Mouse (Mus musculus) liver, postnatal 0 days (tissue): ENCODE results near the gene Tbxa2r. TPM values are rescaled to one million over a fixed set of nuclear protein-coding genes. Genes with fewer than 3 reads are reported as not detected.

Source experiments
- ATAC-seq: fragments of 200-750 bp; cut with Nextera tagmentation; 2 replicates; pipeline ENCODE4 v1.8.0; 2017; ENCODE audit warnings: mild to moderate bottlenecking, moderate library complexity
- DNase-seq: peaks from one replicate; pipeline ENCODE4 v3.0.0-alpha.2; 2016
- H3K27ac ChIP-seq: fragments of 300-500 bp; sonication (generic); 2 replicates; pipeline ENCODE4 v1.5.1; 2014; ENCODE audit warnings: antibody characterized with exemption, moderate library complexity, mild to moderate bottlenecking, low read depth
- H3K27me3 ChIP-seq: fragments of 300-500 bp; sonication (generic); 2 replicates; pipeline ENCODE4 v1.6.1; 2014; ENCODE audit warnings: low read length, control low read depth, mixed read lengths; ENCODE audit not compliant: insufficient read depth
- H3K36me3 ChIP-seq: fragments of 300-500 bp; sonication (generic); replicated peaks from 2 replicates; pipeline ENCODE4 v1.6.1; 2014; ENCODE audit warnings: mild to moderate bottlenecking, control low read depth, low read length, moderate library complexity, mixed read lengths; ENCODE audit not compliant: insufficient read depth
- H3K4me1 ChIP-seq: fragments of 300-500 bp; sonication (generic); 2 replicates; pipeline ENCODE4 v1.6.1; 2014; ENCODE audit warnings: antibody characterized with exemption, mild to moderate bottlenecking, control low read depth; ENCODE audit not compliant: insufficient read depth
- H3K4me2 ChIP-seq: fragments of 300-500 bp; sonication (generic); 2 replicates; pipeline ENCODE4 v1.6.1; 2014; ENCODE audit warnings: low read depth, mild to moderate bottlenecking, low read length, moderate library complexity, mixed read lengths
- H3K4me3 ChIP-seq: fragments of 300-500 bp; sonication (generic); 2 replicates; pipeline ENCODE4 v1.5.1; 2014; ENCODE audit warnings: low read depth, low read length
- H3K9ac ChIP-seq: fragments of 300-500 bp; sonication (generic); replicated peaks from 2 replicates; pipeline ENCODE4 v1.6.1; 2014; ENCODE audit warnings: mild to moderate bottlenecking, moderate library complexity
- H3K9me3 ChIP-seq: fragments of 300-500 bp; sonication (generic); 2 replicates; pipeline ENCODE4 v1.6.1; 2016; ENCODE audit warnings: mild to moderate bottlenecking, control low read depth, low read length, mixed read lengths
- CTCF ChIP-seq: sonication (generic); IDR thresholded peaks from 2 replicates; pipeline ENCODE4 v1.5.1; 2016; ENCODE audit warnings: antibody characterized with exemption, low read depth
- EP300 ChIP-seq: IDR thresholded peaks from 2 replicates; pipeline ENCODE4 v1.6.1; 2016; ENCODE audit warnings: antibody characterized with exemption, low read depth, mild to moderate bottlenecking
- WGBS: fragments of 180-500 bp; shearing (Covaris S2); extraction: QIAGEN DNeasy Blood & Tissue Kit; methylation state at CpG from one replicate; pipeline ENCODE4 v1.1.7; 2014; ENCODE audit not compliant: insufficient replicate concordance; 5-methylcytosine and 5-hydroxymethylcytosine counted together
- polyA plus RNA-seq: library from polyadenylated mRNA; unstranded; fragments of >200 nt; fragmentation: Nextera tagmentation; extraction: Ambion mirVana; gene quantifications from 2 replicates; pipeline ENCODE4 v1.2.1, GENCODE M21; 2015

Tbxa2r gene
- polyA plus RNA-seq, 1 experiment from 2014 or later = 5.4 TPM

DNA sequence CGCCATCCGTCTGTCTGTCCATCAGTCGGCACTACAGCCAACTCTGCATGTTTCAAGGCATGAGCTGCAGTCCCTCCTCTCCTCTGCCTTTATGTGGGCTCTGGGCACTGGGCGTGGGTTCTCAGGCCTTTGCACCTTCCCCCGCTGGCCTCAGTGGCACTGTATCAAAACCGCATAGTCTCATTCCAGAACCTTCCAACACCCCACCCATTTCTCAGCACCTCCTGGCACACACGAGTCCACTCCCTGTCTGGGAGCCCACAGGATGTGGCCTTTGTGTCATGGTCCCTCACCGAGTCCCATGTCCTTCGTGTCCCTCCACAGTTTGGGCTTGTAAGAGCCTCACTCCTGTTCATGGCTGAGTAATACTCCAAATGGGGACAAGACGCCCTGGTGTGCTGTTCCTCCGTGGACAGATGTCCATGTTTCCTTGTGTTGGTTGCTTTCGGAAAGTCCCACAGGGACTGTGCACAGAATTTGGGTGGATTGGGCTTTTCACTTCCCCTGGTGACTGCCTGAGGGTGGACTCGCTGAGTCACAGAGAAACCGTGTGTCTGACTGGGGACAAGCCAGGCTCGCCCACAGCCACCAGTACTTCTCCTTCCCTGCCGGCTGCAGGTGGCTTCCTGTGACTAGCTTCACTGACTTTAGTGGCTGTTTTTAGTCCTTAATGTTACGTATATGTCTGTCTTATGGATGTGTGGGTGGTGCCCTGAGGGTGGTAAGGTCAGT, 30.0 kb upstream of the Tbxa2r start:
- 62% methylated on average over 17 of the region's 17 CpGs for WGBS

GRCm38 (mm10) chr10:81299585-81300351, 28.8 kb upstream of the Tbxa2r start:
- Histone ChIP-seq H3K9ac (0 out of 2 replicates have a peak overlapping the region, but pooled peaks have one; percentile 23), H3K4me1 (peaks cover 95% of the 10 kb centered on the region), H3K9me3 (no peaks in the 10 kb centered on the region), H3K27ac (peak overlapping the region; percentile 95), H3K36me3 (no peaks in the 10 kb centered on the region; the same call in 1 of the 2 replicates), H3K4me2 (peak overlapping the region; percentile 33), H3K4me3 (no peak overlapping the region), H3K27me3 (no peaks in the 10 kb centered on the region)
- TF ChIP-seq CTCF = peak; percentile 15; the same call in 1 of the 2 replicates
- TF ChIP-seq EP300 = no peak
- 50% methylated on average over 14 of the region's 14 CpGs for WGBS
- DNase-seq = no peak
- peak; percentile 32 for ATAC-seq

More for the DNA sequence above, 30.0 kb upstream of the Tbxa2r start:
- H3K4me2 ChIP-seq = peak overlapping the region; percentile 52
- no peaks in the 10 kb centered on the region for H3K27me3 ChIP-seq
- peaks cover 95% of the 10 kb centered on the region for H3K4me1 ChIP-seq
- H3K9me3 ChIP-seq = no peaks in the 10 kb centered on the region
- H3K27ac ChIP-seq = peak overlapping the region; percentile 95
- no peak for TF ChIP-seq EP300
- no peak; the same call in 1 of the 2 replicates for TF ChIP-seq CTCF
- no peak for ATAC-seq
- H3K36me3 ChIP-seq = no peaks in the 10 kb centered on the region; the same call in 1 of the 2 replicates
- DNase-seq = peak; percentile 58
- H3K9ac ChIP-seq = no peak overlapping the region
- no peak overlapping the region; the same call in 1 of the 2 replicates for H3K4me3 ChIP-seq

- no peaks in the 10 kb centered on the region; the same call in 1 of the 2 replicates for H3K36me3 ChIP-seq
- peak; percentile 55 for DNase-seq
- H3K4me3 ChIP-seq = no peak overlapping the region
- TF ChIP-seq EP300 (no peak), CTCF (no peak)
- H3K9ac ChIP-seq = no peak overlapping the region
- WGBS = 58% methylated on average over 9 of the region's 9 CpGs
- peak; percentile 75 for ATAC-seq
- H3K27me3 ChIP-seq = no peaks in the 10 kb centered on the region
- H3K9me3 ChIP-seq = no peaks in the 10 kb centered on the region
- peaks cover 89% of the 10 kb centered on the region for H3K4me1 ChIP-seq
- peak overlapping the region; percentile 33; the same call in 1 of the 2 replicates for H3K4me2 ChIP-seq
- H3K27ac ChIP-seq = peak overlapping the region; percentile 95
Measured at GRCm38 (mm10) chr10:81300352-81300907, 28.1 kb upstream of the Tbxa2r start.

- 60% methylated on average over 9 of the region's 9 CpGs for WGBS
- DNase-seq (no peak), ATAC-seq (no peak)
- no peak overlapping the region for H3K4me2 ChIP-seq
- no peak overlapping the region for H3K4me3 ChIP-seq
- H3K9ac ChIP-seq = no peak overlapping the region
- TF ChIP-seq EP300 = no peak
- TF ChIP-seq CTCF = no peak
- H3K27ac ChIP-seq = no peak overlapping the region
- H3K36me3 ChIP-seq = peaks cover 3% of the 10 kb centered on the region
- H3K27me3 ChIP-seq = no peaks in the 10 kb centered on the region
- H3K4me1 ChIP-seq = peaks cover 80% of the 10 kb centered on the region
- no peaks in the 10 kb centered on the region for H3K9me3 ChIP-seq
Measured at GRCm38 (mm10) chr10:81301321-81301720, 27.2 kb upstream of the Tbxa2r start.

- ATAC-seq (no peak), DNase-seq (no peak)
- Histone ChIP-seq H3K27me3 (no peaks in the 10 kb centered on the region), H3K36me3 (peaks cover 13% of the 10 kb centered on the region), H3K4me1 (peaks cover 73% of the 10 kb centered on the region), H3K27ac (0 out of 2 replicates have a peak overlapping the region, but pooled peaks have one; percentile 24), H3K4me3 (no peak overlapping the region), H3K4me2 (peak overlapping the region; percentile 18), H3K9me3 (no peaks in the 10 kb centered on the region), H3K9ac (peak overlapping the region; percentile 16)
- TF ChIP-seq CTCF (no peak), EP300 (no peak)
- 74% methylated on average over 4 of the region's 4 CpGs for WGBS
Measured at GRCm38 (mm10) chr10:81302288-81302687, 26.2 kb upstream of the Tbxa2r start.

- no peaks in the 10 kb centered on the region for H3K27me3 ChIP-seq
- H3K27ac ChIP-seq = peak overlapping the region; percentile 41
- 21% methylated on average over 14 of the region's 14 CpGs for WGBS
- H3K9ac ChIP-seq = peak overlapping the region; percentile 16
- no peaks in the 10 kb centered on the region for H3K9me3 ChIP-seq
- peak overlapping the region; percentile 18 for H3K4me2 ChIP-seq
- ATAC-seq (no peak), DNase-seq (no peak)
- H3K4me1 ChIP-seq = peaks cover 68% of the 10 kb centered on the region
- 0 out of 2 replicates have a peak overlapping the region, but pooled peaks have one; percentile 4 for H3K4me3 ChIP-seq
- peaks cover 18% of the 10 kb centered on the region for H3K36me3 ChIP-seq
- no peak for TF ChIP-seq EP300
- TF ChIP-seq CTCF = no peak
Measured at GRCm38 (mm10) chr10:81302781-81303218, 25.7 kb upstream of the Tbxa2r start.
